Mouse (Mus musculus) limb, embryonic 15.5 days (tissue): Measurements from ENCODE around the gene 2300009A05Rik. TPM values are rescaled to one million over a fixed set of nuclear protein-coding genes. Genes with fewer than 3 reads are reported as not detected.

Experiments
- ATAC-seq: fragments of 200-750 bp; cut with Nextera tagmentation; 2 replicates; pipeline ENCODE4 v1.8.0; 2017; ENCODE audit warnings: low read depth, moderate TSS enrichment; ENCODE audit not compliant: insufficient number of reproducible peaks, low FRiP score, low TSS enrichment
- H3K27ac ChIP-seq: fragments of 300-500 bp; sonication (generic); 2 replicates; pipeline ENCODE4 v1.5.1; 2015; ENCODE audit warnings: moderate library complexity, mild to moderate bottlenecking, inconsistent platforms
- H3K27me3 ChIP-seq: fragments of 300-500 bp; sonication (generic); 2 replicates; pipeline ENCODE4 v1.6.1; 2015; ENCODE audit warnings: inconsistent platforms
- H3K36me3 ChIP-seq: fragments of 300-500 bp; sonication (generic); 2 replicates; pipeline ENCODE4 v1.6.1; 2015; ENCODE audit warnings: inconsistent platforms
- H3K4me1 ChIP-seq: fragments of 300-500 bp; sonication (generic); 2 replicates; pipeline ENCODE4 v1.6.1; 2015; ENCODE audit warnings: inconsistent platforms
- H3K4me2 ChIP-seq: fragments of 300-500 bp; sonication (generic); 2 replicates; pipeline ENCODE4 v1.6.1; 2015; ENCODE audit warnings: mild to moderate bottlenecking, inconsistent platforms
- H3K4me3 ChIP-seq: fragments of 300-500 bp; sonication (generic); 2 replicates; pipeline ENCODE4 v1.5.1; 2015; ENCODE audit warnings: mild to moderate bottlenecking, inconsistent platforms
- H3K9ac ChIP-seq: fragments of 300-500 bp; sonication (generic); 2 replicates; pipeline ENCODE4 v1.6.1; 2015; ENCODE audit warnings: inconsistent platforms
- H3K9me3 ChIP-seq: fragments of 300-500 bp; sonication (generic); 2 replicates; pipeline ENCODE4 v1.6.1; 2016; ENCODE audit warnings: inconsistent platforms
- WGBS: fragments of 180-500 bp; shearing (Covaris S2); methylation state at CpG from one replicate; pipeline ENCODE4 v1.1.7; 2015; 5-methylcytosine and 5-hydroxymethylcytosine counted together
- polyA plus RNA-seq: library from polyadenylated mRNA; unstranded; fragments of >200 nt; fragmentation: Nextera tagmentation; extraction: Ambion mirVana; gene quantifications from 2 replicates; pipeline ENCODE4 v1.2.1, GENCODE M21; 2015

2300009A05Rik gene
- 30.5 and 33.3 TPM in 2 replicates for polyA plus RNA-seq

- Histone ChIP-seq H3K9me3 (no peaks in the 10 kb centered on the region), H3K4me2 (peak within 1 kb of the TSS; percentile 94), H3K27me3 (no peaks in the 10 kb centered on the region), H3K9ac (peak within 1 kb of the TSS; percentile 61), H3K4me1 (peaks cover 6% of the 10 kb centered on the region), H3K27ac (peak within 1 kb of the TSS; percentile 76), H3K36me3 (no peaks in the 10 kb centered on the region), H3K4me3 (peak within 1 kb of the TSS; percentile 72)
- under 1% methylated on average over 66 of the region's 74 CpGs for WGBS
- ATAC-seq: peak; percentile 97
Measured at GRCm38 (mm10) chr9:63398611-63399462, at the start of gene 2300009A05Rik. Gene 2300009A05Rik (minus strand): TSS chr9:63399246.

DNA sequence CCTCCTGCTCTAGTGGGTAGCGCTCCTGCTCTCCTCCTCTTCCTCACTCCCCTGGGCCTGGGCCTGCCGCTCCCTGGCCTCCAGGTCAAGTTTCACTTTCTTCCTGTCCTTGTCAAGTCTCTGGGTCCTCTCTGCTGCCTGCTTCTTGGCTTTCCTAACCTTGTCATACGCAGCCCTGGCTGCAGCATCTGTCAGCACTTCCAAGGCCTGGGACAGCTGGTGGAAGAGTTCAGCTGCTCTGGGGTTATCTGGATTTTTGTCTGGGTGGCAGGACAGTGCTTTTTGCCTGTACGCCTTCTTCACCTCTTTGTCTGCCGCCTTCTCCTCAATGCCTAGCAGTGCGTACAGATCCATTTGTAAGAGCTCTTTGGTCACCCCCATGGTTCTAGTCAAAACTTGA is 44.6 kb upstream of the 2300009A05Rik start:
- H3K36me3 ChIP-seq: no peaks in the 10 kb centered on the region
- H3K4me2 ChIP-seq: no peak overlapping the region
- H3K9ac ChIP-seq: no peak overlapping the region
- no peak overlapping the region for H3K4me3 ChIP-seq
- H3K27ac ChIP-seq: no peak overlapping the region
- no peak for ATAC-seq
- no peaks in the 10 kb centered on the region for H3K4me1 ChIP-seq
- no peaks in the 10 kb centered on the region for H3K27me3 ChIP-seq
- no peaks in the 10 kb centered on the region for H3K9me3 ChIP-seq
- WGBS: 72% methylated on average over 6 of the region's 6 CpGs

GRCm38 (mm10) chr9:63430652-63431051 is 31.6 kb upstream of the 2300009A05Rik start:
- 86% methylated on average over 1 of the region's 1 CpGs for WGBS
- no peaks in the 10 kb centered on the region for H3K4me1 ChIP-seq
- ATAC-seq: no peak
- no peaks in the 10 kb centered on the region for H3K9me3 ChIP-seq
- H3K9ac ChIP-seq: no peak overlapping the region
- no peak overlapping the region for H3K4me3 ChIP-seq
- H3K4me2 ChIP-seq: no peak overlapping the region
- H3K36me3 ChIP-seq: no peaks in the 10 kb centered on the region
- H3K27me3 ChIP-seq: no peaks in the 10 kb centered on the region; the same call in 1 of the 2 replicates
- no peak overlapping the region for H3K27ac ChIP-seq

DNA sequence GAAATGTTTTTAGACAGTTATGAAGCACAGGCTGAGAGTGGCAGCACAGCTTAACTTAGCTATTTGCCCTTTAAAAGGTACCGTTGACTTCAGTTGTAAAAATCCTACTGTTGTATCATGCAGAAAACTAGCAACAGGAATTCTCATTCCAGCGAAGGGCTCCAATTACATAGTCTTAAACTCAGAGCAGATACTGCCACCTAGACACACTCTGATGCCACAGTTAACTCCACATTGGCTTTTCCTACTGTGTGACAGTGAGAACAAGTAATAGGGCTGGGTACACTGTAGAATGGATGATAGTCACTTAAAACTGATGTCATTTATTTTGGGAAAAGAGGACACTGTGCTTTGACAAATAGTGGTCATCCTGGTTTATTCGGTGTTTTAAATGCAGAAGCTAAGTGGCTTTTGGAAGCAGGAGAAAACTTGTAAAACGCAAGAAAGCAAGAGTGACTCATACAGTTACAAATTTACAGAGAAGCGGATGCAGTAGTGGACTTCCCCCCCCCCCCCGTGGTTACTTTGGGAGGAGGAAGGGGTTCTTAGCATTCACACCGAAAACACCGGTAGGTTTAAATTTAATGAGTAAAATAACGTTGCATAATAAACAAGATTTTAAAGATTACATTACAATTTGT is 22.2 kb upstream of the 2300009A05Rik start:
- no peaks in the 10 kb centered on the region for H3K27me3 ChIP-seq
- no peaks in the 10 kb centered on the region for H3K9me3 ChIP-seq
- no peak overlapping the region for H3K27ac ChIP-seq
- no peak overlapping the region for H3K9ac ChIP-seq
- no peak for ATAC-seq
- WGBS: 34% methylated on average over 9 of the region's 9 CpGs
- H3K4me1 ChIP-seq: no peaks in the 10 kb centered on the region
- H3K4me3 ChIP-seq: no peak overlapping the region
- no peak overlapping the region for H3K4me2 ChIP-seq
- H3K36me3 ChIP-seq: no peaks in the 10 kb centered on the region

DNA sequence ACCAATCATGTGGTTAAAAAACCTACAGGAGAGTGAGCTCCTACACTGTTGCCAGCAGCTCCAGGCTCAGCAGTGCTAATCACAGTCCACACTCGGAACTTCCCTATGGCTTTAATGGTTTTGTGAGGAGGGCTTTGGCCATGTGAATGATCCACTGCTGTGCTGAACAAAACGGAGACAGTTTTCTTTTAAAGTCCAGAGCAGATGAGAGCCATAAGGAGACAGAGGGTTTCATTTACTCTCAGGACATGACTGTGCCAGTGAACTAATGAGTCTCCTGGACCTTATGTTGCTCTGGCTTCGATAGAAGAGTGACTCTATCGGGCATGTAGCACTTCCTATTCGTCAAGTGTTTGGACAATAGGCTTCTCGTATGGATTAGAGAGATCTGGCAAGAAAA is 21.4 kb upstream of the 2300009A05Rik start:
- no peaks in the 10 kb centered on the region for H3K27me3 ChIP-seq
- no peak overlapping the region for H3K4me2 ChIP-seq
- H3K27ac ChIP-seq: no peak overlapping the region
- 42% methylated on average over 6 of the region's 6 CpGs for WGBS
- no peaks in the 10 kb centered on the region for H3K9me3 ChIP-seq
- H3K36me3 ChIP-seq: no peaks in the 10 kb centered on the region
- ATAC-seq: no peak
- no peak overlapping the region for H3K4me3 ChIP-seq
- H3K4me1 ChIP-seq: no peaks in the 10 kb centered on the region
- no peak overlapping the region for H3K9ac ChIP-seq

DNA sequence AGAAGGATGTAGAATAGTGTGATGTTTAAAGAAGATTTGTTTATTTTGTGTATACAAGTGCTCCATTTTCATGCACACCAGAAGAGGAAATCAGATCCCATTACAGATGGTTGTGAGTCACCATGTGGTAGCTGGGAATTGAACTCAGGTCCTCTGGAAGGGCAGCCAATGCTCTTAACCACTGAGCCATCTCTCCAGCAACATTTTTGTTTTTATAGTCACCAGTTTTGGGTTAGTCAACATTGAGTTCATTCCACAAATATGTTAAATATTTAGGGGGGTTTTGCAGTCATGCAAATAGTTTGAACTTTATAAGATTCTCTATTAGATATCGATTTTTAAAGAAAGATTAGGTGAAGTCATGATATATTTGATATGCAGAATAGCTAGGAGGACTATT is 1.1 kb upstream of the 2300009A05Rik start:
- no peak for ATAC-seq
- Histone ChIP-seq H3K9ac (no peak overlapping the region), H3K4me1 (peaks cover 6% of the 10 kb centered on the region), H3K27me3 (no peaks in the 10 kb centered on the region), H3K4me3 (no peak overlapping the region), H3K9me3 (no peaks in the 10 kb centered on the region), H3K27ac (no peak overlapping the region), H3K36me3 (no peaks in the 10 kb centered on the region), H3K4me2 (no peak overlapping the region)
- 81% methylated on average over 1 of the region's 1 CpGs for whole genome bisulfite sequencing

DNA sequence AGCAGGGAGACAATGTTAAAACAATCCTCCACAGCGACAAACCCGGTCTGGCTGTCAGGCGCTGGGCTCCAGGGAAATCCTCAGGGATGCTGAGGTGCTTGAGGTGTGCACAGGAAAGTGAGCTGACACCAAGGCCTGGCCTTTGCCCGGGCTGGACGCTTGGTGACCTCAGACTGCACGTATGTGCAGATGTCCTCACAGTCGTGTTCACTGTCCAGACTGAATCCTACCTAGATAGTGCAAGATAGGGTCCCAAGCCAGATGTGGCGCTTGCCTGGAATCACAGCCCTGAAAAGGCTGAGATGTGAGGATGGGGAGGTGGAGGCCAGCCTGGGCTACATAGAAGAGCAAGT is 393 bp upstream of the 2300009A05Rik start:
- Histone ChIP-seq H3K36me3 (no peaks in the 10 kb centered on the region), H3K4me3 (peak overlapping the region; percentile 72), H3K27me3 (no peaks in the 10 kb centered on the region), H3K4me1 (peaks cover 6% of the 10 kb centered on the region), H3K4me2 (peak overlapping the region; percentile 94), H3K9ac (peak overlapping the region; percentile 61), H3K27ac (peak overlapping the region; percentile 76; the same call in 1 of the 2 replicates), H3K9me3 (no peaks in the 10 kb centered on the region)
- ATAC-seq: peak; percentile 61; the same call in 1 of the 2 replicates
- 3% methylated on average over 8 of the region's 8 CpGs for WGBS

DNA sequence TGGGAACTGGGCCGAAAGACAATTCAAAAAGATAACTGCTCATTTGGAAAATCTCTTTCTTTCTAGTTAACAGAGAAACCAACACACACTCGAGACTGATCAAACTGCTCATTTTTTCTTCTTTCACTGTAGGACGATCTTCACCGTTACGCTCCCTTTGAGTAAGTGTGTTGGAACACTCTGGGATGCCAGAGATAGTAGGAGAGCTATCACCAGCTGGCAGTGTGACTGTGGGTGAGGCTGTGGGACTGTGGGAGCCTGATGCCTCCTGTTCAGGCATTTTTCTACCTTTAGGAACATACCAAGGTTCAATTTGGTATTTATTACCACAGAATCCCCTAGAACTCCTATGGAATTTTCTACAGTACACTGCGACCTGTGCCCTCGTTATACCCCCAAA is 3.4 kb downstream of the 2300009A05Rik start:
- no peak overlapping the region for H3K4me3 ChIP-seq
- H3K27ac ChIP-seq: no peak overlapping the region
- WGBS: 76% methylated on average over 7 of the region's 7 CpGs
- no peaks in the 10 kb centered on the region for H3K36me3 ChIP-seq
- peaks cover 6% of the 10 kb centered on the region for H3K4me1 ChIP-seq
- no peak overlapping the region for H3K9ac ChIP-seq
- no peak overlapping the region for H3K4me2 ChIP-seq
- H3K9me3 ChIP-seq: no peaks in the 10 kb centered on the region
- no peak for ATAC-seq
- H3K27me3 ChIP-seq: no peaks in the 10 kb centered on the region

DNA sequence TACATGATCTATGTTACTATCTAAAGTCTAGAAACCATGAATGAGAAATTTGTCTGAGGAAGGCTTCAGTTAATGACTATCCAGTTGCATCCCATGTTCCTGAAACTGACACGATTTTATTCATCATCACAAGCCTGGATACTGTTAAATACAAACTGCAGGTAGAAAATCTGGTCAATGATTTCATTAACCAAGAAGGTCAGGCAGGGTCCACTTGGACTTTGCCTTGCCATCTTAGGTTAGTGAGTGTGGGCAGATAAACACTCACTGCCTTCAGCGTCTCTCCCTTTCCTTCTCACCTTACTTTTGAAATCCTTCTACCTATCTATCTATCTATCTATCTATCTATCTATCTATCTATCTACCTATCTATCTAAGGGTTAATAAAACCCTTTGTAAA is 7.7 kb downstream of the 2300009A05Rik start:
- Histone ChIP-seq H3K4me2 (no peak overlapping the region), H3K27me3 (no peaks in the 10 kb centered on the region), H3K4me1 (no peaks in the 10 kb centered on the region), H3K9ac (no peak overlapping the region), H3K4me3 (no peak overlapping the region), H3K36me3 (no peaks in the 10 kb centered on the region), H3K27ac (no peak overlapping the region), H3K9me3 (no peaks in the 10 kb centered on the region)
- 74% methylated on average over 2 of the region's 2 CpGs for WGBS
- ATAC-seq: no peak

DNA sequence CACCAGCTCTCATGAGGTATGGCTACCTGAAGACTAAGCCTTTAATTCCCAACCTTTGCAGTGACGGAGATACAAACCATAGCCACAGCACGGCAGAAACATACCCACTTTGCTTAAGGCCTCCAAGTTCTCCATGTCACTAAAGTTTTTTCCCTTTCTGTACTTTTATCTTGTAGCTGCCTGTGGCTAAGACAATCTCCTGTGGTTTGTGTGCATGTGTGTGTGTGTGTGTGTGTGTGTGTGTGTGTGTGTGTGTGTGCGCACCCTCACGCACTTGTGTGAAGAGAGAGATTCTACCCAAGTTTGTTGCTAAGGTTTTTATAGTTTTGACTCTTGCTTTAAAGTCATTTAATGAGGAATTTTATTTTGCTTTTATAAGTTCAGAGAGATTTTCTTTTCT is 16.3 kb downstream of the 2300009A05Rik start:
- H3K4me3 ChIP-seq: no peak overlapping the region
- H3K27me3 ChIP-seq: no peaks in the 10 kb centered on the region
- no peak overlapping the region for H3K9ac ChIP-seq
- no peaks in the 10 kb centered on the region for H3K9me3 ChIP-seq
- H3K4me2 ChIP-seq: no peak overlapping the region
- H3K27ac ChIP-seq: no peak overlapping the region
- WGBS: 83% methylated on average over 4 of the region's 4 CpGs
- no peak for ATAC-seq
- H3K36me3 ChIP-seq: no peaks in the 10 kb centered on the region
- H3K4me1 ChIP-seq: no peaks in the 10 kb centered on the region

- H3K27me3 ChIP-seq: no peaks in the 10 kb centered on the region
- peaks cover 17% of the 10 kb centered on the region for H3K4me1 ChIP-seq
- no peak overlapping the region for H3K4me3 ChIP-seq
- H3K27ac ChIP-seq: no peak overlapping the region
- 80% methylated on average over 3 of the region's 3 CpGs for WGBS
- H3K36me3 ChIP-seq: no peaks in the 10 kb centered on the region
- no peak for ATAC-seq
- no peaks in the 10 kb centered on the region for H3K9me3 ChIP-seq
- no peak overlapping the region for H3K9ac ChIP-seq
- no peak overlapping the region for H3K4me2 ChIP-seq
Measured at GRCm38 (mm10) chr9:63380326-63380725, 18.7 kb downstream of the 2300009A05Rik start.

DNA sequence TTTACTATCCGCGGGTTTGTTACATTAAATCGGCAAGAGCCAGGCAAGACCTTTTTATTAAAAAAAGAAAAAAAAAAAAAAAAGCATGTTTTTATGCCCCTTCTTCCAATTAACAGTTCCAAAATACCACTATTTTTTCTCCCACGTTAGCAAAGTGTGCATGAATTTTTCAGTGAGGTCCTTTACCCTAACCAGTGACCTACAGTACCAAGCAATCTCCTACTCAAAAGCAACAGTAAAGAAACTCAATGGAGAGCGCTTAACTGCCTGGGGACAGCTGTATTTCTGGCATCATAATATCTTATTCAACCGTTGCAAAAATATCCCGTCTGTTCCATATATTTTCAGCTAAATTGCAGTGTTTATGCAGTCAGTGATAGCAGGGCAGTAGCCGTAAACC is 20.9 kb downstream of the 2300009A05Rik start:
- Histone ChIP-seq H3K27me3 (no peaks in the 10 kb centered on the region), H3K9me3 (no peaks in the 10 kb centered on the region), H3K36me3 (peaks cover 11% of the 10 kb centered on the region; the same call in 1 of the 2 replicates), H3K4me2 (peak overlapping the region; percentile 83), H3K9ac (peak overlapping the region; percentile 87; the same call in 1 of the 2 replicates), H3K4me1 (peaks cover 19% of the 10 kb centered on the region), H3K4me3 (peak overlapping the region; percentile 90), H3K27ac (peak overlapping the region; percentile 88)
- WGBS: 12% methylated on average over 8 of the region's 8 CpGs
- ATAC-seq: no peak
